Mouse (Mus musculus) frontal cortex, postnatal 36 days (tissue): ENCODE measurements at regions not wholly inside any gene's neighbourhood (a gene's known extent, or its start where the extent isn't known, plus 50 kb on each side); places are given as distances from the start of the nearest gene placed in this dataset.

Experiments
- DNase-seq, 2 experiments: peaks; one replicate each; pipeline ENCODE4 v3.0.0; 2022; ENCODE audit warnings: low spot score in 2 of 2

DNA sequence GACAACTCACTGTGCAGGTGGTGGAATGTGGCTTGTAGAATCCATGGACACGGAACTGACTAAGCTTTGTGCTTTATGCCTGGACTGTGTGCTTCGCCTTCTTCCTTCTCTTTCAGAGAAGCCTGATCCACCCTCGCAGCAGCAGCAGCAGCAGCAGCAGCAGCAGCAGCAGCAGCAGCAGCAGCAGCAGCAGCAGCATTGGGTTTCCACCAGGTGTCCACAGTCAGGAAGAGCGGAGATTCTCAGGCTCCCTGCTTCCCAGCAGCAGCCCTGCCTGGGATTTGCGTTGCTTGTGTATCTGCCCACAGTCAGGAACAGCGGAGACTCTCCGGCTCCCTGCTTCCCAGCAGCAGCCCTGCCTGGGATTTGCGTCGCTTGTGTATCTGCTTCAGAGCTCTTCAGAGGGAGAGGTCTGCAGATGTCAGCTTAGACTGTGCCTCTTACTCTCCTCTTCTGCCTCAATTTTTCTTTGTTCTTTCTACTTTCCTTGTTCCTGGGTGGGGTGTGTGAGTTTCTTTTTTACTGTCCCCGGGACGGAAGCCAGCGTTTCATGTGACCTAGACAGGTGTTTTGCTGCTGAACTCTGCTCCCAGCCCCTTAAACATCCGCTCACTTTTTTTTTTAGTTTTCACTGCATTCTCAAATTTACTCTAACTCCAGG is 168.1 kb upstream of the Olig3 start:
- DNase-seq: peak; percentile 2 to 9

DNA sequence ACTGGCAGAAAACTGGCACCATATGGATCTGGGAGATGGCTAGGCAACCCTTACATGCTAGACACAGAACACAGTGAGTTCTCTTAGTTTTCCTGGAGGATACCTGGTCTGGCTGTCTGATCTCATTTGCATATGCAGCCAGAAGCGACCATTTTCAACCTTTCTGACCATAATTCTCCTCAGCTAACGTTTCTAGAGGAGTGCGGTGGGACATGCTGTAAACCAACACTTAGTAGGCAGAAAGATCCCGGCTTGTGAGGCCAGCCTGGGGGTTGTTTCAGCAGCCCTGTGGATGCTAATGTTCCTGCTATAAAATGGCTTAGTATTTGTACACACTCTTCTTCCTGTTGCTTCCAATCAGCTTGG is 168.6 kb upstream of the Olig3 start:
- DNase-seq: no peak

DNA sequence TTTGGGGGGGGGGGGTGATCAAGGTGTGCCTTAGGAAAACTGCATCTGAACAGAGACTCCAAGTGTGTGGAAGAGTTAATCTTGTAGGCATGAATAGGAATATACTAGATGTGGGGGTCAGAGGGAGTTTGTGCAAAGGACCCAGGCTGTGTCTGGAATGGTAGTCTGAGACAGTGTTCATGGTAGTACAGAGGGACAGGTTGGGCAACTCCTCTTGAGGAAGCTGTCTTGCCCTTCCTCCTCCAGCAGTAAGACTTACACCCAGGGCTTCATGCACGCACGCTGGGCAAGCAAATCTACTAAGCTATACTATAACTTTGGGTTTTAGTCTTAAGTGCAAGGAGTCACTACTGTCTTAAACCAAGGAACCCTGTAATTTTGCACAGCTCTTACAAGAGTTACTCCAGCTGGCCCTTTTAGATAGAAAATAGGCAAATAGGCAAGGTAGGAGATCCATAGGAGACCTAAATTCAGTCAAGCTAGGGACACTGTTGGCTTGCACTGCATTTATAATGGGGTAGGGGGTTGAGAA is 169.2 kb upstream of the Olig3 start:
- DNase-seq: no peak

DNA sequence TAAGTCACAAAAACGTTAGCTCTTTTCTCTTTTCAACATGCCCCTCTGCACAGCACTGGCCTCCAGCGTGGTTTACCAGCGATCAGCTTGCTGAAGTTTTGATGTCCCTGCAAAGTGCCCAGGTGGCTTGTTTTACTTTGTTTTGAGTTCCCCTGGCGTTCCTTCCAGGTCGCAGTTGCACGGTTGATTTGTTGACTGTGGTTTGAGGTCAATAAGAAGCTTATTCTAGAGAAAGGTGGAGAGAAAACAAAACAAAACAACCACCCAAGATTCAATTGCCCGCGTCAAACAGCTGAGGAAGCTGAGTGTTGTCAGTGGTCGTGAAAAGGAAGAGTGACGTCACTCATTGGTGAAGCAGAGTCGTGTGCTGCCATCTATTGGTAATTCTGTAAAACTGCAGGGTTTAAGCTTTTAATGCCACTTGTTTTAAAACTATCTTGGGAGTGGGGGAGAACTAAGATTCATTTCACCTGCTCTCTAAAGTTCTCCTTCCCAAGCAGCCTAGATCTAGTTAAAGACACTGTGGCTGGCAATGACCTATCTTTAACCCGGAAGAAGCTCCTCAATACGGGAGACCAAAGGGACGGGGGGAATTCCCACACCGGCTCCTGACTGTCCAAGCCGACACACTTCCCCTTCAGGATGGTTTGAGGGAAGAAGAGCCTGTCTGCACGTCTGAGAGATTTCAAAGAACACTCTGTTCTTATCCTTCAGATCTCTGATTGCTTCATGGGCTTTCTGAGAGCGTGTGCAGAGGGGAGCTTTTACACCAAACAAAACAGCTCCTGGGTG is 170.3 kb upstream of the Olig3 start:
- DNase-seq: peak; percentile 28 to 38

DNA sequence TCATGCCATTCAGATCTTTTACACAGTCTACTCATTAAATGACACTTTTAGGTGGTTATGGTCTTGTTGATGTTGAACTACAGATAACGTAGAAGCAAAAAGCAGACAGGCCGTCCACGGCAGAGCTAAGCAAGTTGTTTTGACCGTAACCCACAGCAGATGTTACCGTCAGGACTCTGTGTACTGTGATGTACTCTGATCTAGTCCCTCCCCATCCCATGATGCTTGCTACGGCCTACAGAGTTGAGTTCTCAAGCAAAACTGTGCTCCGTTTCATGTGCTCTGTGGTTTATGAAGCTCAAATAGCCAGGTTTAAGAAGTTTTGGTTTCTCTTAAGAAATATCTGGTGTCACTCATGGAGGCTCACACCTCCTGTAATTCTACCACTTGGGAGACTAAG is 169.4 kb upstream of the Tnfaip3 start:
- DNase-seq: no peak

DNA sequence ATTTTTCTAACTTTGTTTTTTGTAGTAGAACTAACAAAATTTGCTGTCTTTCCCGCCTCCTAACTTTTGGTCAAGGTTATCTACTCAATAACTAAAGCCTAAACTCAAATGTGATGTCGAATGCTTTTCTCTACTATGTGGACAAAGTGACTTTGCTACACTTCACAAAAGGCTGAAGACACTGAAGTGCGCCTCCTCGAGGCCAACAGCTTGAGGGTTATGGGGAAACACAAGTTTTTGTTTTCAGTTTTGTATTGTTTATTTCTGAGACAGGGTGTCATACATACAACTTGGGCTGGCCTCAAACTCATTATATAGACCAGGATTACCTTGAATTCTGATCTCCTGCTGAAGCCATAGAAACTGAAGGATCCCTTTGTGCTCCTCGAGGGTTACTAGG is 162.4 kb upstream of the Tnfaip3 start:
- DNase-seq: no peak

DNA sequence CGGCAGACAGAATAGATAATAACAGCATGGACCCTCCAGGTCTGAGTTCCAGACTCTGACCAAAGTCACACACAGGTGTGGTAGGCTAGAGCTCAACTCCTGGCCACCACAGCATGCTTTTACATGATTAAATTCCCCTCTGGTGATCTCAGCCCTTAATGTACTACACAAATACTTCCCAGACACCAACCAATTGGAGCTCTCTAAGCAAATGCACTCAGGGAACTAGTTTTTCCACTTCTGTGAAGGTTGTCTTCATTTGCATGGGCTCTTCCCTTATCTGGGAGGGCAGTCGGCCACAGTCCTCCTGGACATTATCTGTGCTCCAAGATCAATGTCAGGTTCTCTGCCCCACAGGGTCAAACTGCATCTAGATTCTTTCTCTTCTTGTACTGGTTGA is 162.0 kb upstream of the Tnfaip3 start:
- DNase-seq: no peak

DNA sequence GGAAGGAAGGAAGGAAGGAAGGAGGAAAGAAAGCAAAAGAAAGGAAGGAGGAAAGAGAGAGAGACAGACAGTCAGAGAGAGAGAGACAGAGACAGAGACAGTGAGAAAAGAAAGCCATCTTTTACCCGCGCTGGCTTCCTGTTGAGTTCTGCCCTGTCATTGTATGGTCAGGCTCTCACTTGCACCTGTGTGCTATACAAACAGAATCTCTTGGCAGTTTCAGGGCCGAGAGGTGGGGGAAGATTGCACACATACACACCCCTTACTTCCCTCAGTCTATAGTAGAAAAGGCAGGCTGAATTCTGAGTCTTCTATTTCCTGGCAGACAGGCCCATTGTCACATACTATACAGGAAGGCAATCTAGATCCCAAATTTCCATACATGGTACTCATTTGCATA is 160.8 kb upstream of the Tnfaip3 start:
- DNase-seq: no peak

DNA sequence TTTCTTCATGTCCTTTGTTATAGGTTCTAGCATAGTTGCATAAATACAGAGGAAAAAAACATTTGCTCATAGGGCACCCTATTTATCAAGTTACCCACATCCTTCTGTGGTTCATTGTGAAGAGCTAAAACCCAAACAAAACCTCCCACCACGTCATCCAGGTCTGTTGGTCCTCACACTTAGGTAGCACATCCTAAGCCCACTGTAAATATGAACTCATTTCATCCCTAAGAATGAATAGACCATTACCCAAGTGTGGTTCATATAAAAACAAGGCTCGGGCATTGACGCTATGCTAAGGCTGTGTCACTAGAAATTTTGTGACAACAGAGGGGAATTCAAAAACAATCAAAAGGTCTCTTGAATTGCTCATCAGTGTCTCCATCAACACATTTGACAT is 156.4 kb upstream of the Tnfaip3 start:
- no peak for DNase-seq

DNA sequence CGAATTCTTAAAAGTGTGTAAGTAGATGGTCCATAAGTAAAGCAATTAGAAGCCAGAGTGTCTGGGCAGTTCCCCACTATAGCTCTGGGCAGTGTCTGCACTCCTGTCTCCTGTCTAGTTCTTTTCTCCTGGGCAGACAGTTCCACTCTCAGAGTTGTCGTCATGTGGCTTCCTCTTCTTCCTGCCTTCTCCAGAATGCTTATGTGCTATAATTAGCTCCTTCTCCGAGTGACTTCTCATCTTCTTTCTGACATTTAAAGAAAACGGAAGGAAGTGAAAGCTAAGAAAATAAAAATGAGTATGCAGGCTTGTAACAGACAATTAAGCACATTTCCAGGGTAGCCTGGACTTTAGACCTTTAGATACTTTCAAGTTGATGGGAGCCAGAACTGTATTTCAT is 155.1 kb upstream of the Tnfaip3 start:
- no peak for DNase-seq

DNA sequence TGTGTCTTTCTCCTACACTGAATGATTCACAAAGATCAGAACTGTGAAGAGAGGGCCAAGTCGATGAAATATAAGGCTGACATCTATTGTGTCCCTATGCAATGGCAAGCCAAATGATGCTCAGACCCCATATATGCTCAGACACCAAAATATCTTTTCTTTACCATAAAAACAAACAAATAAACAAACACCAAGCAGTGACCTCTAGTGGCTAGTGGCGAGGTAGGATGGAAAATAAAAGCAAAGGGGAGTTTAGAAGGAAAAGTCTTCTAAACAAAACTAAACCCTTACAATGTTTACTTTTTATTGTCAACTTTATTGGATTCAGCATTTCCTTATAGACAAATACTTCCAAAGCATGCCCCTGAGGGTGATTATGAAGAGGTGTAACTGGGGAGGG is 153.8 kb upstream of the Tnfaip3 start:
- DNase-seq: no peak

DNA sequence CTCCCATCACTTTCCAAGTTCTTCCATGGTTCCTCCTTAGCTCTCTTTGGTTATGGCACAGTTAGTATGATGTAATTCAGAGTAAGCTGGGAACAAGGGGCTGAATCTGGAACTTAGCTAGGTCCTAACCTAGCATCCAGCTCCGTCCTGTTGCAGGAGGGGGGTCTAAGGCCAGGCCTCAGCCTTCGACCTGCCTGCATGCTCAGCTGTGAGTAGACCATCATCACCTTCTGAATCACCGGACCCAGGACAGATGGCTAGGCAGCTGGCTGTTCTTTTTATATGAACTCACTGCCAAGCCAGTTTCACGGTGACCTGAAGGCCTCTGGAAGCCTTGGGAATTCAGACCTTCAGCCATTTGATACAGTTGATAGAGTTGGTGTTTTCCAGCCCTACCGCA is 152.9 kb upstream of the Tnfaip3 start:
- DNase-seq: no peak

DNA sequence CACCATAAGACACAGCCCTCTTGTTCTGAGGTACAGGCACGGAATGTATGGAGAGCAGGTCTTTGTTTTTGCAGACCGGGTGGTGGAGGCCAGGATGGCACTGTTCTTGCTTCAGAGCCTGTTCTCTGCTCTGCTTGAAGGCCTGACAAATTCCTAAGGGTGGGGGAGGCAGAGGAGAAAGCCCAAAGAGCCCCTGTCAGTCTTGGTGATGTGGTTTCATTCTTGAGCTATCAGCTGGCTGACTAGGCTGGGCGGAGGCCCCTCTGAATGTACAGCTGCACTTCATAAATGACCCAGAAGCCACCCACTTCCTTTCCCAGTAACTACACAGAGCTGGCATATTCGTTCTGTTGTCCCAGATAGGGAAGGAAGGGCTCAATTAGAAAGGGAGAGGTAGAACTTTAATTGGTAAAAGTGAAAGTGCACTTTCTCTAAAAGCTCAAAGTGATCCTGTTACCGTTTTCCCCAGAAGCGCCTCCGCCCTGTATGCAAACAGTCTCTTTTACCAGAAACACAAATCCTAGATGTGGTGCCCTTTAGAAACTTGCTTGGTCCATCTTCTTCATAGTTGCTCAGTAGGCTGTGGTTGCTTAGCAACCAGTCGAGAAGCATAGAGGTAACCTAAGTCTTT is 152.3 kb upstream of the Tnfaip3 start:
- no peak for DNase-seq

DNA sequence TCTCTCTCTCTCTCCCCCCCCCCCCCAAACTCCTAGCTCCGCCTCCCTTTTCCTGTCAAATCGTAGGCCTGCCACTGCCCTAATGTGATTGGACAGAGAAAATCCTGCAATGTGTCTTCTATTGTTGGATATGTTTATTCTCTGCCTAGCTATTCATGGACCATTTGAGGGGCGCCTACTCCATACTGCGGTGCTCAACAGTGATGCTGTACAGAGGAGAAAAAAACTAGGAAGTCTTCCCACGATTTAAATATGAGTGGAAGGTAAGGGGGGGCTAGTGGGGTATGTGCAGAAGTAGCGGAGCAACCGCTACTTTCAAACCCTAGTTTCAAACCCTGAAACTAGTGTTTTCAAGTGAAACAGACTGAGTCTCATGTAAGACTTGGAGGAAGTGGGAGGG is 151.6 kb upstream of the Tnfaip3 start:
- no peak for DNase-seq

DNA sequence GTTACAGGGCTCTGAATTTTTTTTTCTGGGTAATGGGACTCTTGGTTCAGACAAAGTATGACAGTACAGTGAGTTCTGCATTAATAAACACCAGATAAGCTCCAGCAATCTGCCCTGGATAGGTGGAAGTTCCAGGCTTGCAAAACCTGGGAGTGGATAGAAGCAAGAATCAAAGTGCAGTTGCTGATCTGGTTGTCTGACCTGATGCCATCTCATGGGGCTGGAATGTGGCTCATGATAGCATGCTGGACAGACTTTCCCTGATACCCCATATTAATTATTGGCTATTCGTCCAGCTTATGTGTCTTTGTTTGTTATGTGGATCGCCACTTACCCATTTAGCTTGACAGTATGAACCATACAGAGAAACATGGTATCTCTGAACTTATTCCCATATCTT is 146.6 kb upstream of the Tnfaip3 start:
- DNase-seq: no peak

DNA sequence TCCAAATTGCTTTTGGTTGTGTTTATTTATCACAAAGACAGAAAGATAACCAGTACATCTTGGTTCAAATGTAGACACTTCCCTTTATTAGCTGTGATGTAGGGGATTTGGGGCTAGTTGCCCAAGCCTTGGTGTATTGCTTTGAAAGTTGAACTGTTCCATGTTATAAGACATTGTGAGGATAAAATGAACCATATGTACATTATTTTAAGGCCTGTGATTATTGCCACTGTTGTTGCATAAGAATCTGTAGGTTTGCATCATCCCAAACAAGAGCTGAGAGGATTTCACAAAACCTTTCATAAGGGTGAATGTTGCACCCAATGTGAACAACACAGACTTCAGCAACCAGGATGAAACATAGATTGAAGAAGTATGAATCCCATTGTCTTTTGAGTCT is 145.7 kb upstream of the Tnfaip3 start:
- DNase-seq: no peak

DNA sequence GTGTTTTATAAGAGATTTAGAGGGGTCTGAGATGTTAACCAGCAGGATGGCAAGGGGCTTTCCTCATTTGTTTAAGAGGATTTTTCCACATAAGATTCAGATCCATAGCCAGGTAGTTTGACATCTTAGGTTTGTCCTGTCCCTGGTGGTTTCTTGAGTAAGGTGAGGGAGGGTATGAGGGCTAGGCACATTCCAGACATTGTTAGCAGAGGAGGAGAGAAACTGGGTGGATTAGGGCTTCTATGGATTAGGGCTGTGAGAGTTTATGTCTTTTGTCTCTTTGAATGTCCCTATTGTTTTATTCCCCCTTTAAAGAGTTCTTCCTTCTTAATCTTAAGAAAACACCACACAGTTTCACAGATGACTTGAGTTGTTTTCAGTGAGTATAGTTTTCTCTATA is 138.6 kb upstream of the Tnfaip3 start:
- no peak for DNase-seq

DNA sequence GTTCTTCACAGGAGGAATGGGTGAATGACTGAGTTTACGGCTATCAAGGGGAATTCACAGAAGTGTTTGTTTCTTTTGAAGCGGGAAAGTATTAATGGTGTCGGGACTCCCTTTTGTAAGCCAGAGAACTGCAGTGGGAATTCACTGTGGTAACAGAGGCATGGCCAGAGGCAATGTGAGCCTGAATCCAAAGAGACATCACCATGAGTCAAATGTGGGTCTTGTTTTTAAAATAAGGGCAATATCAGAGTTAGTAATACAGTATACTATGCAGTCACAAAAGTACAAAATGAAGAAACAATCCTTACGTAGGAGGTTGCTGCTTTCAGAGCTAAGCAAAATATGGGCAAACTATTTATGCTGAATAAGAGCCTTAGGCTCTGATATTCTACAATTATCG is 137.3 kb upstream of the Tnfaip3 start:
- DNase-seq: no peak

DNA sequence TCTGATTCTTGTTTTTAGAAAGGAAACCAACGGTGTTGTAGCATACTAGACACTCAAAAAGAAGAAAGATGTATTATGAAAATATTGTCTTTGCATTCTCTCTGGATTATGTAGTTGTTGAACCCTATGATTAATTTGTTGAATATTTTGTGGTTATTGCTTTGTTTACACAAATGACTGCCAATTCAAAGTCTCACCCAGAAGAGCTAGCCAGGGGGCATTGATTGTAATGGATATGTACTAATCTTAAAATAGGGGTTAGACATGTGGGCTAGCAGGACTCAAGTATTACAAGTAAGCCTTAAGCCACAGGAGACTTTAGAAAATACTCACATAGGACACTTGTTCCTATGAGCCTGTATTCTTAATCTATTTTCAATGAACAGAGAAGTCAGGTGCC is 135.3 kb upstream of the Tnfaip3 start:
- no peak for DNase-seq

DNA sequence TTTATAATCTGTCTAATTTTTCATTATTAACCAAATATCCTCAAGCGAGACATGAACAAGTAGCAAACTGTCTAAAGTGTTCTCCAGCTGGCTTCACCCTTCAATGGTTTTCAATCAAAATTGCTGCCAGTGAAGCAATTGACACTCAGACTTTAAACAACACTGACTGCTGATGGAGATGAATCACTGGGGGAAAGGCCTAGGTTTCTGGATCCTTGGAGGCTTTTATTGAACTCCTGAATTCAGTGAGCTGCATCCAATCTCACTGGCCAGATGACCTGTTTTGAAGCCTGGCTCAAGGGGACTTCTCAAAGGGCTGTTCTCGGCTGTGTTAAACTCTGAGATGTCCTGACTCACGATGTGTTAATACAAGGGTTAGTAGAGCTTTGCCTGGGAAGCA is 134.5 kb upstream of the Tnfaip3 start:
- no peak for DNase-seq

DNA sequence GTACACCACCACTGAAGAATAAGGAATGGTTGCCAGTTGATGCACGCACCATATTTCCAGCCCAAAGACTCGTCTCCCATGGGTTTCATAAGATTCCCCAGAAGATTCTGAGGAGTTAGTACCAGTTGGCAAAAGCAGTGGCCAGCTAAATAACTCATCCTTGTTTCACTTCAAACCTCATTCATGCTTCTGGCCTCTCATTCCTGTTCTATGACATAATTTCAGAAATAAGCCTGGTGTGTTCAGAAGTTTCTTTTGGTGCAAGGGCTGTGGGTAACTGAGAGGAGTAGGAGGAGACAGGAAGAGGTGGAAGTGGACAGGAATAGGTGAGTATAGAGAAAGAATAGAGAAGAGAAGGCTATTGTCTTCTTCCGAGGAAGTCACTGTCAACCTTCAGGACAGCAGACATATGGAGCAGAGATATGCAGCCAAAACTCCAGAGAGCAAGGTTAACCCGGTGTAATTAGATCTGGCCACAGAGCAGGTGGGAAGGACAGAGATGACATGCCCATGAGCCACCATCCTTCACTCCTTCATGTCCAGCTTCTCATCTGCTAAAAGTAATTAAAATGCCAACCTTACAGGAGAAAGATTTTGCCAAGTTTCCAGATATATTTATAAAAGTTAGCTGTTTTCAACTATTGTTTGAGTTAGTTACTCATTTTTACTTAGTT is 133.9 kb upstream of the Tnfaip3 start:
- no peak for DNase-seq

DNA sequence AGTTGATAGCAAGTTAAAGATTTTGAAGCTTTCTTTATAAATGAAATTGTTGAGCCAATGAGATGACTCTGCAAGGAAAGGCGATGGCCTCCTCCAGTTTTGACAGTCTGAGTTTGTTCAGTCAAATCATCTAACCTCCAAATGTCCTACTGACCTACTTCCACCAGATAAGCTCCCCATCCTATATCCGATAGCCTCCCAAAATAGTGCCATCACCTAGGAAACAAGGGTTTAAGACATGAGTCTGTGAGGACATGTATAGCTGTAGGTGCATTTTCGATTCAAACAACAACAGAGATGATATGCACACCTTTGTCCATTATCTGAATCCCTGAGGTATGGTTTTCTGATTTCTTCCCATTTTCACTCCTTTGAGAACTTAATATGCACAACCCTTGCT is 126.0 kb upstream of the Tnfaip3 start:
- DNase-seq: no peak

DNA sequence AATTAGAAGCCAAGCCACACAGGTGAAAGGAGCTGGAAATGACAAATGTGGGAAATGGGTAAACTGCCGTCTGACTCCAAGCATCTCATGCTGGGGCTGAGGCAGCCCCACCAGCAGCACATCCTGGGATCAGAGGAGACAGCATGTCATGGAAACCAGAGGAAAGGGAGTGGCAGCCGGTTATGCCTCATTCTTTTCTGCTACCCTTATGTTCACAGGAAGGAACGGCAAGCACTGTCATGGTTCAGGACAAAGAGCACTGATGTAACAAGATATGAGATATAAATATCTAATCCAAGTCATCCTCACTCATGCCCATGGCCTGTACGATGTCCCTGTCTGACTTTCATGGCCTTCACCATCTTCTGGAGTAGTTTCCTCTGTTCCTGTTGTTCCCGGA is 125.2 kb upstream of the Tnfaip3 start:
- DNase-seq: no peak
